Mouse (Mus musculus) ES-E14 (cell line): ENCODE data around the gene Zzz3.

Experiments
- CHD2 ChIP-seq: IDR thresholded peaks from 2 replicates; pipeline ENCODE4 v1.6.1; 2014; ENCODE audit warnings: mild to moderate bottlenecking, low read depth, low read length, inconsistent platforms
- HCFC1 ChIP-seq: IDR thresholded peaks from 2 replicates; pipeline ENCODE4 v1.6.1; 2012; ENCODE audit warnings: low read length, inconsistent platforms, borderline replicate concordance; ENCODE audit not compliant: insufficient read depth
- MAFK ChIP-seq: IDR thresholded peaks from 2 replicates; pipeline ENCODE4 v1.6.1; 2014; ENCODE audit warnings: mild to moderate bottlenecking, low read depth, low read length, inconsistent platforms; ENCODE audit not compliant: insufficient read depth
- ZC3H11A ChIP-seq: IDR thresholded peaks from 2 replicates; pipeline ENCODE4 v1.6.1; 2012; ENCODE audit warnings: low read depth, mild to moderate bottlenecking, inconsistent platforms, low read length, borderline replicate concordance
- ZNF384 ChIP-seq: IDR thresholded peaks from 2 replicates; pipeline ENCODE4 v1.6.1; 2012; ENCODE audit warnings: low read depth, low read length, inconsistent platforms

DNA sequence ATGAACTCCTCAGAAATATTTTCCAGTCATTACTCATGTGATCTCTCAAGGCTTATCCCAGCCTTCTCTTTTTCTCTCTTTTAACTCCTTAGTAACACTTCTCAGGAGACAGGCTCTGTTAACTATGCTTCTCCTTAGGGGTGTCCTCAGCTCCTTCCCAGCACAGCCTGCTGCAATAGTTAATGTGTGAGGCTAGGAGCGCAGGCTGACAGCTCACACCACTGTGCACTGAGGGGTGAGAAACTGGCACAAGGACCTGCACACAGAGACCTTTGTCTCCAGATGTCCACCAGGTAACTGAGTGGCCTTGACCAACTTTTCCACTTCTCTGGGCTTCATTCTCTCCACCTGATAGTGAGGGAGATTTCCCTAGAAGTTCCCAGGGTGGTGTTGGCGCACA lies 102.6 kb downstream of the Zzz3 start:
- TF ChIP-seq ZNF384 (no peak), MAFK (no peak), ZC3H11A (no peak), HCFC1 (no peak), CHD2 (no peak)
